In the genomic region with DNA sequence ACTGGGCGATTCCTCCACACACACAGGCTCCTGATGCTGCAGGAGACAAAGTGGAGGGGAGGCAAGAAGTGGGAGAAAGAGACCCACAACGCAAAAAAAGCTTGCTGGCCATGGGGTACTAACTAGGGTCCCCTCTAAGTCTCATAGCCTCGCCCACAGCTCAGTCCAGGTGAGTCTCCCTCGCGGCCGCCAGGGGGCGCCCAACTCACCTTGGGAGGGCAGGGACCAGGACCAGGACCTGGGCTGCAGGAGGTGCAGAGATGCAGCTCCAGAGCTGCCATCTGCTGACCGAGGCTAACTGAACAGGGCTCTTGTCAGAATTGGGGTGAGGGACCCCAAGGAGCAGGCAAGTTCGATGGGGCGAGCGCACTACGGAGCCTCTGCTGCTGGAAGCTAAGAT, we compare ENCODE assay signal across 8 mouse cellular contexts. TPM values are rescaled to one million over a fixed set of nuclear protein-coding genes. Genes with fewer than 3 reads are reported as not detected.
A peak's percentile ranks its signal among the peaks of the same experiment; 100 is the strongest.
DNase-seq lines count a peak whose midpoint lies in the region; TF ChIP-seq lines count a peak whose summit lies in the region.
"Had no signal": no experiment of that assay in that cellular context is flagged by ENCODE, and none has a peak within 500 bp of the region (broad histone marks: within the 10 kb centered on the region; RNA-seq: fewer than 3 reads in every experiment).

No protein-coding gene starts in this region.

- peak overlapping the region; percentile 97 for H3K27ac ChIP-seq in MEL (ENCODE audit: control insufficient read depth, low read depth, low read length)
- H3K27ac ChIP-seq: macrophage had no signal

- peak in 2 of 3 experiments; percentile 38 to 57; a peak in 4 of 6 replicates for TF ChIP-seq CTCF in MEL (IDR thresholded peaks at IDR 0.05 in 2 of 3, conservative IDR thresholded peaks at IDR 0.05 in 1 of 3; ENCODE audit: control insufficient read depth in 1 of 3, insufficient read depth in 1 of 3, low read depth in 2 of 3, low read length in 3 of 3, poor library complexity in 1 of 3, severe bottlenecking in 1 of 3)

- no peaks in the 10 kb centered on the region for H3K9me3 ChIP-seq in MEL (replicated peaks; ENCODE audit: insufficient read depth, low read length)

- H3K79me2 ChIP-seq in MEL (ENCODE audit: control insufficient read depth, insufficient read depth, low read length, poor library complexity) = no peaks in the 10 kb centered on the region; the same call in 1 of the 2 replicates

- peak overlapping the region; percentile 60 for H3K9ac ChIP-seq in MEL (ENCODE audit: control insufficient read depth, low read depth, low read length, poor library complexity, severe bottlenecking)

- peaks cover 0 to 18% of the 10 kb centered on the region in 2 experiments; a peak in 2 of 4 replicates for H3K36me3 ChIP-seq in MEL (ENCODE audit: control insufficient read depth in 1 of 2, insufficient read depth in 2 of 2, low read length in 2 of 2)

- H3K4me1 ChIP-seq in MEL (ENCODE audit: control insufficient read depth in 1 of 2, insufficient read depth in 2 of 2, low read length in 2 of 2) = peaks cover 0 to 31% of the 10 kb centered on the region in 2 experiments; a peak in 2 of 4 replicates

- H3K4me3 ChIP-seq in MEL (ENCODE audit: control insufficient read depth in 1 of 2, insufficient read depth in 1 of 2, low read depth in 2 of 2, low read length in 2 of 2) = peak overlapping the region; percentile 1 to 16; a peak in 3 of 4 replicates

- TF ChIP-seq POLR2A in MEL (IDR thresholded peaks at IDR 0.05; ENCODE audit: control insufficient read depth in 1 of 2, insufficient read depth in 1 of 2, low read depth in 1 of 2, low read length in 2 of 2, poor library complexity in 1 of 2) = 0 out of 4 replicates have a peak, but pooled peaks of 1 of the 2 experiments have one; percentile 10

- no peak for TF ChIP-seq RAD21 in MEL (IDR thresholded peaks at IDR 0.05; ENCODE audit: low read depth, low read length)

- TF ChIP-seq EP300 in MEL (IDR thresholded peaks at IDR 0.05; ENCODE audit: low read depth in 1 of 2, low read length in 2 of 2) = no peak

- intact Hi-C loops in heart, postnatal 10 days (cut with DNase I) = loop anchor here (1.0 kb wide), 1 partner anchor 88 kb away; no protein-coding TSS in a partner anchor

- no peaks in the 10 kb centered on the region for H3K27me3 ChIP-seq in MEL (ENCODE audit: control insufficient read depth in 1 of 2, insufficient read depth in 2 of 2, low read length in 2 of 2)

- peak; percentile 67 for DNase-seq in MEL (ENCODE audit: low read depth, low spot score)
- DNase-seq in adrenal gland, postnatal 10 days = peak; percentile 75
- DNase-seq in embryo, embryonic 9.5 days (ENCODE audit: extremely low spot score) = peak; percentile 49
- peak; percentile 29 to 49 for DNase-seq in heart, postnatal 10 days
- peak; percentile 4 for DNase-seq in left cerebral cortex, adult 11 months (ENCODE audit: low spot score)
- peak; percentile 71 for DNase-seq in mesoderm, embryonic 11.5 days (ENCODE audit: low read depth, low spot score)
- peak; percentile 21 to 44 for DNase-seq in spleen, postnatal 14 days (ENCODE audit: low spot score in 2 of 2)

TF ChIP-seq in MEL, 35 proteins besides CTCF, POLR2A, EP300 and RAD21:
- TF ChIP-seq ZMIZ1 (IDR thresholded peaks at IDR 0.05; ENCODE audit: low read depth, low read length) (no peak), CHD1 (IDR thresholded peaks at IDR 0.05; ENCODE audit: low read depth, low read length) (no peak), KAT2A (conservative IDR thresholded peaks at IDR 0.05; ENCODE audit: low read depth, low read length) (no peak)

RNA-seq across cellular contexts. Expression of a gene that starts 24.4 kb away (rescaled TPM):
- total RNA-seq in MEL (2012; rRNA removed) = not detected in 2 replicates
- polyA plus RNA-seq in MEL (2012; ENCODE audit: insufficient read depth in 1 of 2, insufficient read length in 2 of 2, low read depth in 1 of 2, low replicate concordance in 2 of 2, missing spikeins in 1 of 2) = under 1 TPM in 1 of 2 experiments, not detected in 1; 0.03 TPM
- not detected for total RNA-seq in adrenal gland, postnatal 10 days (2021)
- total RNA-seq in heart, postnatal 10 days (2021) = not detected

RNA-seq across cellular contexts. Expression of a gene that starts 35.0 kb away (rescaled TPM):
- total RNA-seq in MEL (2012; rRNA removed) = not detected in 2 replicates
- polyA plus RNA-seq in MEL (2012; ENCODE audit: insufficient read depth in 1 of 2, insufficient read length in 2 of 2, low read depth in 1 of 2, low replicate concordance in 2 of 2, missing spikeins in 1 of 2) = under 1 TPM in 1 of 2 experiments, not detected in 1; 0.07 TPM
- total RNA-seq in adrenal gland, postnatal 10 days (2021) = 1 to 10 TPM; 1.8 to 1.9 TPM
- under 1 TPM in 1 of 2 experiments, not detected in 1; 0.32 TPM for total RNA-seq in heart, postnatal 10 days (2021)

RNA-seq across cellular contexts. Expression of a gene that starts 53.5 kb away (rescaled TPM):
- total RNA-seq in MEL (2012; rRNA removed) = not detected in 2 replicates
- not detected for polyA plus RNA-seq in MEL (2012; ENCODE audit: insufficient read depth in 1 of 2, insufficient read length in 2 of 2, low read depth in 1 of 2, low replicate concordance in 2 of 2, missing spikeins in 1 of 2)
- 10 to 100 TPM in 1 of 2 experiments, 1 to 10 TPM in 1; 6.0 to 13.9 TPM for total RNA-seq in adrenal gland, postnatal 10 days (2021)
- under 1 TPM in 1 of 2 experiments, not detected in 1; 0.30 TPM for total RNA-seq in heart, postnatal 10 days (2021)

Comparison
In these comparisons a context has a peak if more than half of its experiments do, and no peak if none do; other contexts are left out.
1. Peak in every context shown above with its lines: DNase-seq, H3K4me3 ChIP-seq and H3K27ac ChIP-seq.
2. DNase-seq: peak in every context shown above with its lines; median percentile 75 in adrenal gland, postnatal 10 days; 71 in mesoderm, embryonic 11.5 days; 67 in MEL; 49 in embryo, embryonic 9.5 days; 39 in heart, postnatal 10 days; 32 in spleen, postnatal 14 days; 4 in left cerebral cortex, adult 11 months.